Mouse (Mus musculus) forebrain, embryonic 13.5 days (tissue): ENCODE results near the gene Tnrc6c. TPM values are rescaled to one million over a fixed set of nuclear protein-coding genes. Genes with fewer than 3 reads are reported as not detected.

Experiments used
- ATAC-seq: fragments of 200-750 bp; cut with Nextera tagmentation; 2 replicates; pipeline ENCODE4 v1.8.0; 2017
- H3K27ac ChIP-seq: fragments of 300-500 bp; sonication (generic); 2 replicates; pipeline ENCODE4 v1.5.1; 2015; ENCODE audit warnings: inconsistent platforms, mild to moderate bottlenecking, moderate library complexity
- H3K27me3 ChIP-seq: fragments of 300-500 bp; sonication (generic); 2 replicates; pipeline ENCODE4 v1.6.1; 2015; ENCODE audit warnings: mild to moderate bottlenecking, inconsistent platforms
- H3K36me3 ChIP-seq: fragments of 300-500 bp; sonication (generic); 2 replicates; pipeline ENCODE4 v1.6.1; 2015; ENCODE audit warnings: mild to moderate bottlenecking, inconsistent platforms; ENCODE audit not compliant: poor library complexity, severe bottlenecking
- H3K4me1 ChIP-seq: fragments of 300-500 bp; sonication (generic); 2 replicates; pipeline ENCODE4 v1.6.1; 2015; ENCODE audit warnings: inconsistent platforms
- H3K4me2 ChIP-seq: fragments of 300-500 bp; sonication (generic); 2 replicates; pipeline ENCODE4 v1.6.1; 2015; ENCODE audit warnings: inconsistent platforms, mild to moderate bottlenecking, moderate library complexity
- H3K4me3 ChIP-seq: fragments of 300-500 bp; sonication (generic); 2 replicates; pipeline ENCODE4 v1.5.1; 2015; ENCODE audit warnings: mild to moderate bottlenecking, inconsistent platforms
- H3K9ac ChIP-seq: fragments of 300-500 bp; sonication (generic); 2 replicates; pipeline ENCODE4 v1.6.1; 2015; ENCODE audit warnings: mild to moderate bottlenecking, inconsistent platforms
- H3K9me3 ChIP-seq: fragments of 300-500 bp; sonication (generic); replicated peaks from 2 replicates; pipeline ENCODE4 v1.6.1; 2016; ENCODE audit warnings: inconsistent platforms
- WGBS: fragments of 180-500 bp; shearing (Covaris S2); methylation state at CpG from one replicate; pipeline ENCODE4 v1.1.7; 2015; 5-methylcytosine and 5-hydroxymethylcytosine counted together
- polyA plus RNA-seq: library from polyadenylated mRNA; unstranded; fragments of >200 nt; fragmentation: Nextera tagmentation; extraction: Ambion mirVana; gene quantifications from 2 replicates; pipeline ENCODE4 v1.2.1, GENCODE M21; 2015

Gene Tnrc6c
- polyA plus RNA-seq, 1 experiment from 2014 or later = 23.7 TPM

DNA sequence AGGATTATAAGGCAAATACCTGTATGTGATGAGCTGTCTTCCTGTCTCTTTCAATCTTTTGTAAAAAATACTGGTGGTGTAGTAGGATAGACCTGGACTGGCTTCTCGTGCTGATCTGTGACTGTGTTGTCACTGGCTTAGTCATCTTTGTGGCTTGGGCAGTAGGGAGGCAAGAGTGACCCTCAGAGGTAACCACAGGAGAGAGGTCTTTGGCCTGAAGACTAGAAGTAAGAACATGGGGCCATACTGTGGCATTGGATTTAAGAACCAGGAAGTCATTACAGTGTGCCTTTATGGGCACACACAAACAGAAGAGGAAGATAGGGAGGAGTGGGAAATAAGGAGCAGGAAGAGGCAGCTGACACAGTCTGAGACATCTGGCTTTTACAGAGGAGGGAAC is 58.0 kb downstream of the Tnrc6c start:
- Histone ChIP-seq H3K27me3 (no peaks in the 10 kb centered on the region), H3K4me1 (no peaks in the 10 kb centered on the region), H3K27ac (no peak overlapping the region), H3K9ac (no peak overlapping the region), H3K9me3 (no peaks in the 10 kb centered on the region), H3K4me2 (no peak overlapping the region), H3K36me3 (peaks cover 50% of the 10 kb centered on the region), H3K4me3 (no peak overlapping the region)
- 95% methylated on average over 1 of the region's 1 CpGs for WGBS
- no peak for ATAC-seq

DNA sequence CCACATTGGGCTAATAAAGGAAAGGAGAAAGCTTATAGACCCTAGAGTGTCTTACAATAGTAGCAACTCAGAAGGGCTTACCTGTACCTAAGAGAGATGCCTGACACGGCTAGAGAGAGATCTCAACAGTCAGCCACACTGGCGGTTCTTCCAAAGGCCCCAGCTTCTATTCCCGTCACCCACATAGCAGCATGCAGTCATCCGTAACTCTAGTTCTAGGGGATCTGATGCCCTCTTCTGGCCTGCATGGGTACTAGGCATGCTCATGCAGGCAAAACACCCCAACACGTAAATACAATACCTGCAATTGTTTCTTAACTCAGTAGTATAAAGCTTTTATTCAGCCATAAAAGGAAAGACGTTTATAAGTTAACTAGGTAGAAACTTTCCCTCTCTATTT is 59.3 kb downstream of the Tnrc6c start:
- H3K9ac ChIP-seq = no peak overlapping the region
- peaks cover 58% of the 10 kb centered on the region for H3K36me3 ChIP-seq
- no peak overlapping the region for H3K27ac ChIP-seq
- no peaks in the 10 kb centered on the region for H3K9me3 ChIP-seq
- H3K4me3 ChIP-seq = no peak overlapping the region
- H3K4me1 ChIP-seq = no peaks in the 10 kb centered on the region
- no peak for ATAC-seq
- no peak overlapping the region for H3K4me2 ChIP-seq
- WGBS = 92% methylated on average over 6 of the region's 6 CpGs
- H3K27me3 ChIP-seq = no peaks in the 10 kb centered on the region

DNA sequence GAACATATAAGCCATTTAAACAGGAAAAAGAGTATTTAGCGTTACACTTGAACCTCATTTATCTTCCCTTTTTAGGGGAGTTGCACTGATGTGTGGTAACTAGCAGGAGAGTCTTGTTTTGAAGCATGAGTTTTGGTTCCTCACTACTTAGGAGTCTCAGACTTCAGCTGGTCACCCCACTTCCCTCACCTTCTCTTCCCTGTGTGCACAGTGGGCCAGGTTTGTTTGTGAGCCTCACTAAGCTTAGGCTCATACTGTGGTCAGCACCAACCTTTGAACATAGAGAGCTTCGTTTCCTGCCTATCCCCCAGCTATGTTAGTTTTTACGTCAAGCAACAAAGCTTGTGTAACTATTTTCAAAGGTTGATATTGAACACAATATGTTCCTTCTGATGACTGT is 64.7 kb downstream of the Tnrc6c start:
- ATAC-seq = no peak
- Histone ChIP-seq H3K4me3 (no peak overlapping the region), H3K4me2 (no peak overlapping the region), H3K4me1 (no peaks in the 10 kb centered on the region), H3K9me3 (no peaks in the 10 kb centered on the region), H3K27me3 (no peaks in the 10 kb centered on the region), H3K9ac (no peak overlapping the region), H3K36me3 (peaks cover 89% of the 10 kb centered on the region), H3K27ac (no peak overlapping the region)
- 97% methylated on average over 3 of the region's 3 CpGs for whole genome bisulfite sequencing

DNA sequence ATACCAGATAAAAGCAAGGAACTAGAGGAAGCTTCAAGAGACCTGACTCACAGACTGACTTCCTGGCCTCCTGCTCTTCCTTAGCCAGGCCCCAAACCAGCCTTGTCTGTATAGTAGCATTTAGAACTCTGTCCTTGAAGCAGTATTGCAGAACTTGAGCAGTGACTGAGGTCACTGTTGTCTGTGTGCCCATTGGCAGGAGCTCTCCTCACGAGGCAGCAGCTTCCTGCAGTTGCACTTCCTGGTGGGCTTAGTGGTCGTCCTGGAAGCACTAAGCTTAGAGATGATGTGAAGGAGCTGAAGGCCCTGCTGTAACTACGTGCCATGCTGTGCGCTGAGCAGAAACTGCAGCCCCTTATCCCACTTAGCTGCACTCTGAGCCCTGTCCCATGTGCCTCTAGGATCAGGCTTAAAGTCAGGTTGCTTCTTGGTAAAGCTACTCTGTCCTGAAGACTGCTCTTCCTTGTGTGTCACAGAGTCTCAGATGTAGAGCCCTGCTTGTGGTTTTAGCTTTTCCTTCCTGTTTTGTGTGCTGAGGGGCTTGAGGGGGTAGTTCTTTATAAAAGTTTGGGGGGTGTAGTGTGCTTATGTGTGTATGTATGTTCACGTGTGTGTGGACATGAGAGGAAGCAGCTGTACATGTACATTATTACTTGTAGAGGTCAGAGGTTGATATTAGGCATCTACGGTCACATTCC is 70.7 kb downstream of the Tnrc6c start:
- Histone ChIP-seq H3K9me3 (no peaks in the 10 kb centered on the region), H3K27ac (no peak overlapping the region), H3K4me3 (no peak overlapping the region), H3K27me3 (no peaks in the 10 kb centered on the region), H3K9ac (no peak overlapping the region), H3K4me2 (no peak overlapping the region), H3K4me1 (no peaks in the 10 kb centered on the region), H3K36me3 (peaks cover 67% of the 10 kb centered on the region)
- ATAC-seq = no peak
- WGBS = 89% methylated on average over 6 of the region's 6 CpGs

DNA sequence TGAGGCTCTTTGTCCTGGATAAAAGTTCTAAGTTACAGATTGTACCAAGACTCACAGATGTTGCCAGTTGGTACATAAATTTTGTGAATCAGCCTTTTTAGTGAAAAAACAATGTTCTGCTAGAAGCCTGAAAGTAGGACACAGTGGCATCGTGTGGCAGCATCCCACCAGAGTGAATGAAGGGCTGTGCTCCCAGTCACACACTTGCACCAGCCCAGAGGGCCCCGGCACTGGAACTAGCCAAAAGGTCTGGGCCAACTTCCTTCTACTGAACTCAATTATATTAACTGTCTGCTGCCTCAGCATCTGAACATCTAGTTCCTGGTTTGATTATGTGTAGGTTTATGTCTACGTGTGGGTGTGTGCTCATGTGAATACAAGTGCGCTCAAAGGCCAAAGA is 72.9 kb downstream of the Tnrc6c start:
- ATAC-seq = no peak
- Histone ChIP-seq H3K36me3 (peaks cover 46% of the 10 kb centered on the region), H3K27ac (no peak overlapping the region), H3K27me3 (no peaks in the 10 kb centered on the region), H3K9me3 (no peaks in the 10 kb centered on the region), H3K4me3 (no peak overlapping the region), H3K4me2 (no peak overlapping the region), H3K9ac (no peak overlapping the region), H3K4me1 (no peaks in the 10 kb centered on the region)
- 92% methylated on average over 4 of the region's 4 CpGs for WGBS

DNA sequence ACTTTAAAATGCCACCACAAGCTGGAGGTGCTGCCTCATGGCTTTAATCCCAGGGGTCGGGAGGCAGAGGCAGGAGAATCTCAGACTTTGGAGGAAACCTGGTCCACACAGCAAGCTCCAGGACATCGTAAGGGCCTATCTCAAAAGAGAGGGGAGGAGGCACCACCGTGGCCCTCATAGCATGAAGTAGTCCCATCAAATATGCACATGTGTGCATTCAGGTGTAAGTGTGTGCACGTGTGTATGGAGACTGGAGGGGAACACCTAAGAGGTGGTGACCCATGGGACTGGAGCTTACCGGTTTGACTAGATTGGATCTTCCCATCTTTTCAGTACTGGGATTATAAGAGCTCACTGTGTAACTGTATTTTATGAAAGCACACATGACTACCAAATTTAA is 74.2 kb downstream of the Tnrc6c start:
- no peak overlapping the region for H3K9ac ChIP-seq
- H3K27me3 ChIP-seq = no peaks in the 10 kb centered on the region
- WGBS = 90% methylated on average over 5 of the region's 5 CpGs
- no peak overlapping the region for H3K4me3 ChIP-seq
- H3K36me3 ChIP-seq = peaks cover 44% of the 10 kb centered on the region
- no peaks in the 10 kb centered on the region for H3K4me1 ChIP-seq
- H3K27ac ChIP-seq = no peak overlapping the region
- ATAC-seq = no peak
- H3K9me3 ChIP-seq = no peaks in the 10 kb centered on the region
- H3K4me2 ChIP-seq = no peak overlapping the region

DNA sequence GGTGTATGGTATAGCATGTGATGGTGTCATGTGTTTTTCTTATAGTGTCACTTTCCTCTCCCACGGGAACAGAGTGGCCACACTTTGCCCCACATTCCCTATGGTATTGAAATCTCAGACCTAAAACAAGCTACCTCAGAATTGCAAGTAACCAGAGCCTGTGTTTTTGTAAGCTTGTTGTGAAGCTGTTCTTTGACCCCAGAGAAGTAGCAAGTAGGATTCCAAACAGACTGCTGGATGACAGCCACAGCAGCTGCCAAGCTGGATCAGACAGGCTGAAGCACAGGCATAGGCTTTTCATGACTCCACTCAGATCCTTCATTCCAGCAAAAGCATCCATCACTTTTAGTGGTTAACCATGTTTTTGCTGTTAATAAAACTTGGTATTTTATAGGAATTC is 74.8 kb downstream of the Tnrc6c start:
- no peak overlapping the region for H3K4me2 ChIP-seq
- H3K27me3 ChIP-seq = no peaks in the 10 kb centered on the region
- H3K4me1 ChIP-seq = no peaks in the 10 kb centered on the region
- H3K36me3 ChIP-seq = peaks cover 44% of the 10 kb centered on the region
- no peak overlapping the region for H3K9ac ChIP-seq
- no peak overlapping the region for H3K27ac ChIP-seq
- ATAC-seq = no peak
- H3K4me3 ChIP-seq = no peak overlapping the region
- H3K9me3 ChIP-seq = no peaks in the 10 kb centered on the region
- 69% methylated on average over 1 of the region's 1 CpGs for WGBS

DNA sequence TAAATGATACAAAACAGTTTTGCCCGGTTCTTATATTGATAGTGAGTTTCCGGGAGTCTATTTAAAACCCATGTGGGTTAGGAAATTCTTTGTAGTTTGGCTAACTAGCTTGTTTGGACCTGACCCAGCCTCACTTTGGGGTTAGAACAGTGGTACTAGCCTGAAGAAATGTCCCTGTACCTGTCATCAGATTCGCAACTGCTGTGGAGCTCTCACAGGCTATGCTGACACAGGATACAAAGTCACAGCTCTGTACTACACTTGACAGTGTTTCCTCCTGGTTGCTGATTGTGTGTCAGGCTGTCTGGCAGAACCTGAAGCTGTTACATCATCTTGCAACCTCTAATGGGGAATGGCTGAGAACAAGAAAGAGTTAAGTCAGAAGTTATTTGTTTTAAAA is 75.3 kb downstream of the Tnrc6c start:
- Histone ChIP-seq H3K4me3 (no peak overlapping the region), H3K9ac (no peak overlapping the region), H3K4me2 (no peak overlapping the region), H3K9me3 (no peaks in the 10 kb centered on the region), H3K27me3 (no peaks in the 10 kb centered on the region), H3K27ac (0 out of 2 replicates have a peak overlapping the region, but pooled peaks have one; percentile 5), H3K36me3 (peaks cover 45% of the 10 kb centered on the region), H3K4me1 (no peaks in the 10 kb centered on the region)
- 93% methylated on average over 3 of the region's 3 CpGs for WGBS
- ATAC-seq = no peak

DNA sequence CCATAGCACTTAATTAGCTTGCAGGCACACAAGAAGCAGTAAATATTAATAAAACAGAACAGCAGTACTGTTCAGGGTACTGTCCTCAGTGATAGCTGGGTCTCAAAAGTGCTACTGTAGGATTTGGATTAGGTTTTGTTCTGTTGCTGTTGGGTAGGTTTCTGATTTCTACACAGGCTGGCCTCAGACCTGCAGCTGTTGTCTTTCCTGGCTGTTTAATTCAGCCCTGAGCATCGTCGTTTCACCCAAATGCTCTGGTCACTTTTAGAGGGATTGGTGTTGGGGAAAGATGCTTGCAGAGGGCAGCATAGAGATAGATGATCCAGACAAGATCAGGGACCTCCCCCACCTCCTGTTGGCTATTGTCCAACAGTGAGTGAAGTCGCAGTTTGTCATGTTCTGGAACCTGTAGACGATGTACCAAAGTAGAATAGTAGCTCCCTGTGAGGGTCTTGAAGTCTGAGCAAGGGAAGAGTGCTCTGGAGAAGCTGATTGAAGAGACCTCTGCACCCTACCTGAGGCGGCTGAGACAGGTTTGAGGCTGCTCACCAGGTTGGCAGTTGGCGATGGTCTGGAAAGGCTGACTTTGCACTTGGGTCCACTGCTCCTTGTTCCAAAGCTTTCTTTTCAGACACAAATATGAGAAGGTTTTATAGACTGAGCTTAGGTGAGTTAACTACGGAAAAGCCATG is 75.9 kb downstream of the Tnrc6c start:
- no peak overlapping the region for H3K4me2 ChIP-seq
- WGBS = 88% methylated on average over 7 of the region's 7 CpGs
- no peak overlapping the region for H3K9ac ChIP-seq
- H3K4me3 ChIP-seq = no peak overlapping the region
- no peak overlapping the region for H3K27ac ChIP-seq
- H3K36me3 ChIP-seq = peaks cover 44% of the 10 kb centered on the region
- no peaks in the 10 kb centered on the region for H3K4me1 ChIP-seq
- no peaks in the 10 kb centered on the region for H3K27me3 ChIP-seq
- H3K9me3 ChIP-seq = no peaks in the 10 kb centered on the region
- ATAC-seq = no peak

DNA sequence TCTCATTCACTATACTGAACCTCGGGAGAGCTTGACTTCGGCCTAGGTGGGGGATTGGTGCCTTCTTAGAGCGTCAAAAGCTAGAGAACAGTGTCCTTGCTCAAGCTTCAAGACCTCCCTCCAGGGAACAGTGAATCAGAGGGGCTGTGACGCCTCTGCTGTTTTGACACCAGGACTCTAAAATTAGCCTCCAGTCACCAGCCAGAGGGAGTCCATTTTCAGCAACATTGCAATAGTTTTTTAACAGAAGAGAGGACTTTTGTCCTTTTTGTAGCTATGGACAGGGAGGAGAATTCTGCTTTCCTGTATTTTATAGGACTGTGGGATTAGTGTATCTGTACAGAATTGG is 76.4 kb downstream of the Tnrc6c start:
- Histone ChIP-seq H3K4me2 (no peak overlapping the region), H3K4me3 (no peak overlapping the region), H3K27me3 (no peaks in the 10 kb centered on the region), H3K9ac (no peak overlapping the region), H3K36me3 (peaks cover 41% of the 10 kb centered on the region), H3K9me3 (no peaks in the 10 kb centered on the region), H3K4me1 (no peaks in the 10 kb centered on the region), H3K27ac (no peak overlapping the region)
- no peak for ATAC-seq
- 84% methylated on average over 4 of the region's 4 CpGs for WGBS

DNA sequence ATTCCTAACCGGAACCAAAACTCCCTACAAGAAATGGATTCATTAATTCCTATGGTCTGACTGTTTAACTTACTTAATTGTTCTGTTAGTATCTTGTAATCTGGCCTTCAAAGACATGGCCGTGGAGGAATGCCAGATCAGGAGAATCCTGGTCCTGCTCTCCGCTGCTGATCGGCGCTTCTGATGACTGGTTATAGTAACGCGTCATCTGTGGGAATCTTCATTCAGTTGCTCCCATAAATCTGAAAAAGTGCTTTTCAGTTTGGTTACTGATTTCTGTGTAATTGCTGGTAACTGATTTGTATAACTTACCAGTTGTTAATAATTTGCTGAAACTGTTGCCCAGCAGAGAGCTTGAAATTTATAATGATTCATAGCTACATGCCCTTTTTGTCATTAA is 77.4 kb downstream of the Tnrc6c start:
- Histone ChIP-seq H3K27me3 (no peaks in the 10 kb centered on the region), H3K4me3 (no peak overlapping the region), H3K4me2 (no peak overlapping the region), H3K9ac (no peak overlapping the region), H3K9me3 (no peaks in the 10 kb centered on the region), H3K4me1 (no peaks in the 10 kb centered on the region), H3K36me3 (peaks cover 42% of the 10 kb centered on the region), H3K27ac (no peak overlapping the region)
- ATAC-seq = no peak
- WGBS = 90% methylated on average over 7 of the region's 7 CpGs

DNA sequence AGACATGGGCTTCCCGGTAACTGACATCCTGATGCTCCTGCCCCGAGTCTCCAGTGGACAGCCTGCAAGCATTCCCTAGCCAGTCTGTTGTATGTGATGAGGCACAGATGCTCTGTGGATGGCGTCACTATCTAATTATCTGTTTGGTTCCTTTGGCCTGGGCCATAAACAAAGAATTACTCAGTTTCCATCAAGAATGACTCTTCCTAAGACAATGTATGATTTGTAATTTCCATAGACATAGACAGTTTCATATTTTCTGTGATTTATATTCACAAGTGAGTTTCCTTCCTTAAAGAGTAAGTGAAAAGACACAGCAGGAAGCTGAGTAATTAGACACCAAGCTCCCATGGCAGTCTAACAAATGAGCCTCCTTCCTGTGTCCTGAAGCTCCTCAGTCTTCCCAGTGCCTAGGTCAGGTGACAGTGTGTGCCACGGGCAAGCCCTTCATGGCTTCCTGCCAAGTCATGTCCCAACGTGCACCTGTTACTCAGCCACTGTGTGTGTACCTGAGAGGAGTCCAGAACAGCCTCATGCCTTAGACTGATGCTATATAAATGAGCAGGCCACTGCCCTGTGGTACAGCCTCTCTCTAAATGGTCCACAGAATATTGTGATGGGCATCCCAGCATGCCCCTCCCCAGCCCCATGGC is 82.1 kb downstream of the Tnrc6c start:
- Histone ChIP-seq H3K27ac (no peak overlapping the region), H3K9me3 (no peaks in the 10 kb centered on the region), H3K4me2 (no peak overlapping the region), H3K9ac (no peak overlapping the region), H3K27me3 (no peaks in the 10 kb centered on the region), H3K4me1 (no peaks in the 10 kb centered on the region), H3K36me3 (peaks cover 84% of the 10 kb centered on the region), H3K4me3 (no peak overlapping the region)
- 79% methylated on average over 5 of the region's 5 CpGs for WGBS
- ATAC-seq = no peak
